Mouse (Mus musculus) liver, embryonic 11.5 days (tissue): ENCODE data around the gene Crxos. TPM values are rescaled to one million over a fixed set of nuclear protein-coding genes. Genes with fewer than 3 reads are reported as not detected.

Experiments
- ATAC-seq: fragments of 200-750 bp; cut with Nextera tagmentation; replicated peaks from 2 replicates; pipeline ENCODE4 v1.8.0; 2017; ENCODE audit warnings: moderate number of reproducible peaks, mild to moderate bottlenecking, moderate TSS enrichment, moderate library complexity; ENCODE audit not compliant: low FRiP score
- DNase-seq: peaks from one replicate; pipeline ENCODE4 v3.0.0-alpha.2; 2017; ENCODE audit warnings: low spot score
- H3K27ac ChIP-seq: fragments of 300-500 bp; sonication (generic); 2 replicates; pipeline ENCODE4 v1.5.1; 2014; ENCODE audit warnings: mild to moderate bottlenecking, low read depth, low read length, control low read depth
- H3K27me3 ChIP-seq: fragments of 300-500 bp; sonication (generic); replicated peaks from 2 replicates; pipeline ENCODE4 v1.6.1; 2014; ENCODE audit warnings: low read length, mixed read lengths; ENCODE audit not compliant: control insufficient read depth, insufficient read depth
- H3K36me3 ChIP-seq: fragments of 300-500 bp; sonication (generic); 2 replicates; pipeline ENCODE4 v1.6.1; 2014; ENCODE audit warnings: mild to moderate bottlenecking, low read length, moderate library complexity, mixed read lengths; ENCODE audit not compliant: control insufficient read depth, insufficient read depth
- H3K4me1 ChIP-seq: fragments of 300-500 bp; sonication (generic); replicated peaks from 2 replicates; pipeline ENCODE4 v1.6.1; 2014; ENCODE audit warnings: low read length, mixed read lengths; ENCODE audit not compliant: control insufficient read depth, insufficient read depth
- H3K4me2 ChIP-seq: fragments of 300-500 bp; sonication (generic); 2 replicates; pipeline ENCODE4 v1.6.1; 2014; ENCODE audit warnings: mild to moderate bottlenecking, control low read depth, moderate library complexity
- H3K4me3 ChIP-seq: fragments of 300-500 bp; sonication (generic); 2 replicates; pipeline ENCODE4 v1.5.1; 2014; ENCODE audit warnings: low read depth, low read length, control low read depth
- H3K9ac ChIP-seq: fragments of 300-500 bp; sonication (generic); 2 replicates; pipeline ENCODE4 v1.6.1; 2014; ENCODE audit warnings: low read depth, low read length, control low read depth
- H3K9me3 ChIP-seq: fragments of 300-500 bp; sonication (generic); 2 replicates; pipeline ENCODE4 v1.6.1; 2016; ENCODE audit warnings: low read length, inconsistent platforms, mixed read lengths; ENCODE audit not compliant: control insufficient read depth
- WGBS: fragments of 180-500 bp; shearing (Covaris S2); extraction: QIAGEN DNeasy Blood & Tissue Kit; methylation state at CpG from one replicate; pipeline ENCODE4 v1.1.7; 2014; 5-methylcytosine and 5-hydroxymethylcytosine counted together
- polyA plus RNA-seq: library from polyadenylated mRNA; unstranded; fragments of >200 nt; fragmentation: Nextera tagmentation; extraction: Ambion mirVana; gene quantifications from 2 replicates; pipeline ENCODE4 v1.2.1, GENCODE M21; 2014

Crxos gene
- polyA plus RNA-seq, 1 experiment from 2014 or later, result not detected

GRCm38 (mm10) chr7:15947653-15948260, 65.3 kb downstream of the Crxos start:
- peak overlapping the region; percentile 73 for H3K4me2 ChIP-seq
- WGBS, result 46% methylated on average over 4 of the region's 4 CpGs
- peaks cover 32% of the 10 kb centered on the region for H3K4me1 ChIP-seq
- H3K27ac ChIP-seq, result 0 out of 2 replicates have a peak overlapping the region, but pooled peaks have one; percentile 48
- H3K4me3 ChIP-seq, result peak overlapping the region; percentile 33; the same call in 1 of the 2 replicates
- H3K9me3 ChIP-seq, result no peaks in the 10 kb centered on the region
- peaks cover 8% of the 10 kb centered on the region for H3K36me3 ChIP-seq
- H3K27me3 ChIP-seq, result peaks cover 10% of the 10 kb centered on the region
- peak overlapping the region; percentile 48; the same call in 1 of the 2 replicates for H3K9ac ChIP-seq
- ATAC-seq, result no peak
- no peak for DNase-seq

- H3K4me3 ChIP-seq, result peak overlapping the region; percentile 33
- H3K27ac ChIP-seq, result 0 out of 2 replicates have a peak overlapping the region, but pooled peaks have one; percentile 48
- WGBS, result 3% methylated on average over 23 of the region's 23 CpGs
Measured at GRCm38 (mm10) chr7:15948381-15948941, 66.0 kb downstream of the Crxos start.

GRCm38 (mm10) chr7:15949216-15949790, 66.9 kb downstream of the Crxos start:
- no peak overlapping the region for H3K4me2 ChIP-seq
- peaks cover 39% of the 10 kb centered on the region for H3K4me1 ChIP-seq
- H3K9ac ChIP-seq, result no peak overlapping the region
- ATAC-seq (no peak), DNase-seq (no peak)
- H3K36me3 ChIP-seq, result no peaks in the 10 kb centered on the region; the same call in 1 of the 2 replicates
- 53% methylated on average over 7 of the region's 7 CpGs for WGBS
- H3K9me3 ChIP-seq, result no peaks in the 10 kb centered on the region
- H3K27me3 ChIP-seq, result peaks cover 10% of the 10 kb centered on the region
- H3K27ac ChIP-seq, result no peak overlapping the region
- no peak overlapping the region for H3K4me3 ChIP-seq

More at GRCm38 (mm10) chr7:15948381-15948941, 66.0 kb downstream of the Crxos start:
- DNase-seq (peak; percentile 86), ATAC-seq (peak; percentile 65)
- Histone ChIP-seq H3K36me3 (peaks cover 4% of the 10 kb centered on the region), H3K9me3 (no peaks in the 10 kb centered on the region), H3K4me2 (peak overlapping the region; percentile 73), H3K27me3 (peaks cover 10% of the 10 kb centered on the region), H3K4me1 (peaks cover 34% of the 10 kb centered on the region), H3K9ac (peak overlapping the region; percentile 57)

GRCm38 (mm10) chr7:15950008-15950407, 67.6 kb downstream of the Crxos start:
- H3K4me2 ChIP-seq, result no peak overlapping the region
- H3K9me3 ChIP-seq, result no peaks in the 10 kb centered on the region
- H3K9ac ChIP-seq, result no peak overlapping the region
- H3K27ac ChIP-seq, result no peak overlapping the region
- no peak for ATAC-seq
- 80% methylated on average over 15 of the region's 15 CpGs for WGBS
- DNase-seq, result no peak
- peaks cover 41% of the 10 kb centered on the region for H3K4me1 ChIP-seq
- no peaks in the 10 kb centered on the region for H3K36me3 ChIP-seq
- H3K27me3 ChIP-seq, result peaks cover 10% of the 10 kb centered on the region
- H3K4me3 ChIP-seq, result no peak overlapping the region

DNA sequence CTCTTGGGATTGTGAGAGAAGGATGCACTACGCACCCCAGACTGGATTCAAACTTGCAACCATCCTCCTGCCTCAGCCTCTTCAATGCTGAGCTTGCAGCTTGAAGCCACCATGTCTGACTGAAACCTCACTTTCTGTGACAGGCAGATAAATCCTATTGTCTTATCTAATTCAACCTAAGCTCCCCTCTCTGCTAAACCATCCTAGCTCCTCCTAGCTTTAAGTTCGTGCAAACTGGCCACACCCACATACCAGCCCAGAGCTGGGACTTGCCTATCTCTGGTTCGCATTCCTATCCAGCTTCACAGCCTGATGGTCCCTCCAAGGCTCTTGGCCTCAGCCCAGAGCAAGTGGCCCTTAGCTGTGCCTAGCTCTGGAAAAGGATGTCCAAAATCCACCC, 70.0 kb downstream of the Crxos start:
- DNase-seq, result no peak

More for the DNA sequence above, 70.0 kb downstream of the Crxos start:
- H3K9me3 ChIP-seq, result no peaks in the 10 kb centered on the region
- H3K4me1 ChIP-seq, result peaks cover 47% of the 10 kb centered on the region
- 0 out of 2 replicates have a peak overlapping the region, but pooled peaks have one; percentile 54 for H3K27ac ChIP-seq
- no peak overlapping the region for H3K9ac ChIP-seq
- no peaks in the 10 kb centered on the region for H3K36me3 ChIP-seq
- H3K4me2 ChIP-seq, result no peak overlapping the region
- H3K4me3 ChIP-seq, result no peak overlapping the region
- WGBS, result 34% methylated on average over 3 of the region's 3 CpGs
- H3K27me3 ChIP-seq, result peaks cover 10% of the 10 kb centered on the region
- ATAC-seq, result peak; percentile 87

Other genes with a start within 250 kb of the Crxos start
- not detected in 2 replicates for gene Obox3, start 242.7 kb upstream of the Crxos start, polyA plus RNA-seq
- gene Obox5, start 132.5 kb upstream of the Crxos start, polyA plus RNA-seq, result not detected in 2 replicates
- not detected in 2 replicates for gene Obox6, start 42.9 kb upstream of the Crxos start, polyA plus RNA-seq
- gene Crx, start 2.6 kb upstream of the Crxos start, polyA plus RNA-seq, result not detected in 2 replicates
- 557 and 609 TPM in 2 replicates for gene Selenow, start 39.8 kb downstream of the Crxos start, polyA plus RNA-seq
- gene Nop53, start 63.5 kb downstream of the Crxos start, polyA plus RNA-seq, result 217 and 219 TPM in 2 replicates
- gene Ehd2, start 85.0 kb downstream of the Crxos start, polyA plus RNA-seq, result 7.5 and 10.8 TPM in 2 replicates
- 5.3 and 7.3 TPM in 2 replicates for gene Bicra, start 165.3 kb downstream of the Crxos start, polyA plus RNA-seq
- not detected in 2 replicates for gene Zfp541, start 179.2 kb downstream of the Crxos start, polyA plus RNA-seq
- gene Napa, start 215.8 kb downstream of the Crxos start, polyA plus RNA-seq, result 167 and 174 TPM in 2 replicates
- gene Kptn, start 237.3 kb downstream of the Crxos start, polyA plus RNA-seq, result 20.2 and 20.7 TPM in 2 replicates
- 0.07 and 0.18 TPM in 2 replicates for gene Slc8a2, start 247.2 kb downstream of the Crxos start, polyA plus RNA-seq